Mouse (Mus musculus): ENCODE measurements around the gene Fezf2. TPM values are rescaled to one million over a fixed set of nuclear protein-coding genes. Genes with fewer than 3 reads are reported as not detected.

Fezf2 gene
- total RNA-seq, 2 experiments from 2014 or later: not detected

Other genes starting within 250 kb of the Fezf2 start
- not detected for gene Gm49355, start 64.2 kb downstream of the Fezf2 start, total RNA-seq (2021)
- 10 to 100 TPM; 42.3 to 44.1 TPM for gene 3830406C13Rik, start 64.0 kb downstream of the Fezf2 start, total RNA-seq (2021)

All from adrenal gland, postnatal 4 days (tissue).